Mouse (Mus musculus): ENCODE results near the gene Myod1.

Gene Myod1

DNA sequence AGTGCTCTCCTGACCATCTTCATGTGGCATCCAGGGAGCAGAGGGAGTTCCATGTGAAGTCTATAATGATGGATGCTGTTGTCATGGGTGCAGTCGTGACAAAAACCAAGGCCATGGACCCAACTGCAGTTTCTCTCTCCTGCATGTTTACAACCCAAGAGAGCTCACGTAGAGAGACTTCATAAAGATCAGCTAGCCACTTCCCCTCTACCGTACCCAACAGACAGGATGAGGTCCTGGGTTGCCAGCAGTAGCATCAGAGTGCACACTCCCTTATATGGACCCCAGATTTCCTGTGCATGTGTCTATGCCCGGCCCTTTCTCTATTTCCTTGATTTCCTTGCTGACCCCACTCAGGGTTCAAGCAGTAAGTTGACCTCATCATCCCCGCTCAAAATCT lies 15.4 kb downstream of the Myod1 start:
- in situ Hi-C loops (cut with MboI, MseI): loop anchor here (5.0 kb wide), 1 partner anchor 216 kb away; no protein-coding TSS in a partner anchor

DNA sequence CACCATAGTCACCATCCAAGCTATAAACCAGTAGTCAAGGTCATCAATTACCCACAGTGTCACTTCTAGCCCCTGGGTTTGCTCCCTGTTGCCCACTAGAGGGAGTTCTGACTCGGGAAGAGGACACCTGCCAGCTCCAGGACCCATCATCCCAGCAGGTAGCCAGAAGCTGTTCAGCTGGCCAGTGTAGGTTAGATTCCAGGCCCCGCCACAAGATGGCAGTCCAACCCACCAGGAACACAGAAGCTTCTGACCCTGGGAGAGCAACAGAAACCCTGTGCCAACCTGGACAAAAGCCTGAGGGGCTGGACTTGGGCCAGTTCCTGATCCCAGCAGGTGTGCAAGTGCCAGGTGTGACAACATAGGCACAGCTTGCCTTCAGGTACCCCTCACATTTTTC lies 16.8 kb downstream of the Myod1 start:
- in situ Hi-C loops (cut with MboI, MseI): loop anchor here (5.0 kb wide), 1 partner anchor 214 kb away; no protein-coding TSS in a partner anchor

DNA sequence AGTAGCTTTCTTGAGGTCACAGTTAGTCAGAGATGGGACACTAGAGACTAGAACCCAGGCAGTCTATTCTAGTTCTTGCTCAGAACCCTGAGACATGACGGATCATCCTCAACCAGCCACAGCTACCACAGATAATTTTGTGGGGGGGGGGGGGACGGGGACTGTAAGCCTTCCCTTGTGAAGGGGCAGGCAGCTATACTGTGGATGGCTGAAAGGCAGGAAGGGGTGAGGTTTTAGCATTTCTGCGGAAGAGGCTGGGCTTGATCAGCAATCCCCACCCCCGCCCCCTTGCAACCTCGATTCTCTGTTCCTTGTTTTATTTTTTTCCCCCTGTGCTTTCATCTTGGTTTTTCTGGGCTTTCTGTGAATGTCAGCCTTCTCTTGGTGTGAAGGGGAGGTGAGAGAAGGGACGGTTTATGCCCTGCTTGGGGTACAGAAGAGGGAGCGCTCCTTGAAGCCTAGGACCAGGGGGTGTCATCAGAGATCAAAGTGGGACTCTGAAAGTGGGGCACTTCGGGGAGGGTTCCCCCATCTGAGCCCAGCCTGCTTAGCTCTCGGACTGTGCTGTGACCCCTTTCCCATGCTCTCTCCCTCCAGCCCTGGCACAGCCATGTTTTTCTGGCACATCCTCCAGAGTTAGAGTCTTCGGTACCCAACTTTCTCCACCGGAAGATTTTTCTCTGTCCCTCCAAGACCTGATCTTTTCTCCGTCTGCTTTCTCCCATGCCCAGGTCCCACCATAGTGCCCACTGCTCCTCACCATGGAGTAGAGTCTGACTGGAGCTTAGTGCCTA lies 17.6 kb downstream of the Myod1 start:
- in situ Hi-C loops (cut with MboI, MseI): loop anchor here (5.0 kb wide), 1 partner anchor 213 kb away; no protein-coding TSS in a partner anchor

DNA sequence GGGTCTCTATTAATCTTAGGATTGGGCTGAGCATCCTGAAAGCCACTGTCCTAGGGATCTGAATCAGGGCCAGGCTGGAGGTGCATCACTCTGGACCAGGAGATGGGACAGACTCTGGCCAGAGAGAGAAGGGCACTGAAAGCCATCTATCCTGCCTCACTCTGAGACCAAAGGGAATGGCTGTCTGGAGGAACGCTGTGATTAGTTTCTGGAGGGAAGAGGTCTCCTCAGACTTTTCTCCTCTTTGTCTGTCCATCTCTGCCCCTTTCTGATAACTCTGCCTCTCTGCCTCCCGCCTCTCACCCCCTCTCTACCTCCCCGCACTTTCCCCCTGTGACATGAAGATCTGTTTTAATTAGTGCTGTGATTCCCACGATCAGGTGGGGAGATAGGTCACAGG lies 18.7 kb downstream of the Myod1 start:
- in situ Hi-C loops (cut with MboI, MseI): loop anchor here (5.0 kb wide), 1 partner anchor 212 kb away; no protein-coding TSS in a partner anchor

DNA sequence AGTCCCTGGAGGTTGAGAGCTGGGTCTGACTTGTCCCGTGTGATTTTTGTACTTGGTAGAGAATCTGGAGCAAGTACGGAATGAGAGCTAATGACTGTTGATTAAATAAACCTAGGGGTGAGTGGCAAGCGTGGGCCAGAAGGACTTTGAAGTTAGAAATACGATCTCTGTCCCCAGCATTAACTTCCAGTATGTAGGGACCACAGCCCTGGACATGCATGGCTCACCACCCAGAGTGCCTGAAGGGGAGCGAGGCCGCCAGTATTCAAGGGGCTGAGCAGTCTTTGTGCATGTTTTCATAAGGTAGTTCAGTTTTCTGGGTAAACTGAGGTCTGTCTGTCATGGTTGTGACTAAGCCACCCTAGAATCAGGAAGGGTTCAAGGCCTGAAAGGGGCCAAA lies 19.3 kb downstream of the Myod1 start:
- in situ Hi-C loops (cut with MboI, MseI): no loop called here

DNA sequence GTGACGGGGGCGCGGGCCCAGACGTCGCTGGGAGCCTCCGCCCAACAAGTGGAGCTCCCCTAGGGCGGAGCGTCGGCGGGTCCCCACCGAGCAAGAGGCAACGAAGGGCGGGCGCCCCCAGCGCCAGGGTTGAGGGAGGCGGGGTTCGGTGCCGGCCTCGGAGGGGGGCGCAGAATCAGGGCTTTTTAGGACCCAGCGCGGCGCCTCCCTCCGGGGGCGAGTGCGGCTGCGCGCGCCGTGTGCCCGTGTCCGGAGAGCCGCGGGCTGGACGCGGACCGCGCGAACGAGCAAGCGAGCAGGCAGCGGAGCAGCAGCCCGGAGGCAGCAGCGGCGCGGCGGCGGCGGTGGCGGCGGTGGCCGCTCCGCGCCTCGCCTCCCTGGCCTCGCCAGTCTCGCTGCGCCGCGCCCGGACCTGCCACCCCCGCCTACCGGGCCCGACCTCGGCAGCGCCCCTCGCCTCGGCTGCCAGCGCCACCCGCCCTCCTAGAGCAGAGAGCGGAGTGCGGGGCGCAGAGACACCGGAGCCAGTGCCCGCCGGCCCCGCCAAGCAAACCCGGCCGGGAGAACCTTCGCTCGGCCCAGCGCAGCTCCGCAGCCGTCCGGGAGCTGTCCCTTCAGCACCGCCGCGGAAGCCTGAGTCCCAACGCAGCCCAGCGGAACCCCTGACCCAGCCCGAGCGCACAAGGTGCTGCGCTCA lies 20.1 kb downstream of the Myod1 start, which contains the start of gene Kcnc1:
TSS of gene Kcnc1 (plus strand) at position 267 of the 697 bp plus-strand sequence.
- in situ Hi-C loops (cut with MboI, MseI): no loop called here

DNA sequence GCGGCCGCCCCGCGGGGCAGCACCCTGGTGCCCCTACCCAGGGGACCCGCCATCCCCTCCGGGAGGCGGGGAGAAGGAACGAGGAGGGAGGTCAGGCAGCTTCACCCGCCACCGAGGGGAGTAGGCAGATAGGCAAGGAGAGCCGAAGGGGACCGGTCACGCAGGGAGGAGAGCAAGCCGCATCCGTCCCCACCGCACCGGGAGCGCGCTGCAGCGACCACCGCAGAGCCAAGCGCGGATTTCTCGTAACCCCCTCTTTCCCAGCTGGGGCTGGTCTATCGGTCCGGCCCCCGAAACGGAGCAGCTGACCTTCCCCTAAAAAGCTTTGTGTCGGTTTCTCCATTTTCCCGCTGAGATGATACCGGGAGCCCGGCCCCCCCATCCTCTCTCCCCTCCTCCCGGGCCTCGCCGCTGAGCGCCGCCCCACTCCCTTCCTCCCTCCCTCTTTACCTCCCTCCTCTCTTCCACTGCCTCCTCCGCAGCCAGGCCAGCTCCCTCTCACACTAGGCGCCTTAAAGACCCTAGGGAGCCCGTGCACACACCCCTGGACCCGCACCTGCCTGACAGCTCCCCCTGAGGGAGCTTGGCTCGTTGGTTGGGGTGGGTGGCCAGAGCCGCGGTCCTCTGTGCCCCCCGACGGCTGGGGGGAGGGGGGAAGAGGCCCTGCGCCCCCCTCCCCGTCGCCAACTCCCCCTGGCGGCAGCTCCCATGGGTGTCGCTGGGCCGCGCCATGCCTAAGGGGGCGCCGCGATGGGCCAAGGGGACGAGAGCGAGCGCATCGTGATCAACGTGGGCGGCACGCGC lies 20.9 kb downstream of the Myod1 start:
- in situ Hi-C loops (cut with MboI, MseI): no loop called here

DNA sequence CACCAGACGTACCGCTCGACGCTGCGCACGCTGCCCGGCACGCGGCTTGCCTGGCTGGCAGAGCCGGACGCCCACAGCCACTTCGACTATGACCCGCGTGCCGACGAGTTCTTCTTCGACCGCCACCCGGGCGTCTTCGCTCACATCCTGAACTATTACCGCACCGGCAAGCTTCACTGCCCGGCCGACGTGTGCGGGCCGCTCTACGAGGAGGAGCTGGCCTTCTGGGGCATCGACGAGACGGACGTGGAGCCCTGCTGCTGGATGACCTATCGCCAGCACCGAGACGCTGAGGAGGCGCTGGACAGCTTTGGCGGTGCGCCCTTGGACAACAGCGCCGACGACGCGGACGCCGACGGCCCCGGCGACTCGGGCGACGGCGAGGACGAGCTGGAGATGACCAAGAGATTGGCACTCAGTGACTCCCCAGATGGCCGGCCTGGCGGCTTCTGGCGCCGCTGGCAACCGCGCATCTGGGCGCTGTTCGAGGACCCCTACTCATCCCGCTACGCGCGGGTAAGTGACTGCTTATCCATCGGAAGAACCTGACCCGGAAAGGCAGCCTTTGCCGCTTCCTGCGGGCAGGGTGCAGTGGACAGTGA lies 21.6 kb downstream of the Myod1 start:
- in situ Hi-C loops (cut with MboI, MseI): no loop called here

DNA sequence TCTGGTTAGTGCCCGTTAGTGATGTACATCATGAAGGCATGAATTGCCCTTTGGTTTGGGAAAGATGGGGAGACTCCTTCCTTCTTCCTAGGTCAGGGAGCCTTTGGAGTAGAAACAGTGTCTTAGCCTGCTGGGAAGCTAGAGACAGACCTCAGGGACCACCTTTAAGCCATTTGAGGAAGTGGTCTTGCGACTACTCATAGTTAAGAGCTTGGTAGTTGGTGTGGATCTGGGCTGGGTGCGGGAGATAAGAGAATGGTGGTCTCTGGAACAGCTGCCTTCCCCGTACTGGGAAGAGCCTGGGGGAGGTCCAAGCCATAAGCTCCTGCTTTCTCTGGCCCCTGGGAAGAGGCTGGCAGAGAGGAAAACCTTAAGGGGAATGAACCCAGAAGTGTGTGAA lies 22.3 kb downstream of the Myod1 start:
- in situ Hi-C loops (cut with MboI, MseI): no loop called here

DNA sequence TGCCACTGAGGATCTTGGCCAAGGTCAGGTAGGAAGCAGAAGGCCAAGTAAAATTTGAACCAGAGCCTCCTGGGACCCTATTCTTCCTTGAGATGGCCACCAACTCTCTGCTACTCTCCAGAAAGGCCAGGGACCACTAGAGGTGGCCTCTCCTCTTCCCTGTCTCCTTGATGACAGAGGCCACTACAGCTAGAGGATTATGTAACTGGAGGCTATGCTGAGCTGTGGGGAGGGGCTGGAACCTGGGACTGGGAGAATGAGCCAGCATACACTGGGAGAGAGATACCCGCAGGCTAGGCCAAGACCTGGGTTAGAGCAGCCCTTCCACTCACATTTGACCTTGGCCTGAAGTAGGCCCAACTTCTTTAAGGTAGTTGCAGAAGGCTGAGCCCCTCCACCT lies 23.4 kb downstream of the Myod1 start:
- in situ Hi-C loops (cut with MboI, MseI): no loop called here

DNA sequence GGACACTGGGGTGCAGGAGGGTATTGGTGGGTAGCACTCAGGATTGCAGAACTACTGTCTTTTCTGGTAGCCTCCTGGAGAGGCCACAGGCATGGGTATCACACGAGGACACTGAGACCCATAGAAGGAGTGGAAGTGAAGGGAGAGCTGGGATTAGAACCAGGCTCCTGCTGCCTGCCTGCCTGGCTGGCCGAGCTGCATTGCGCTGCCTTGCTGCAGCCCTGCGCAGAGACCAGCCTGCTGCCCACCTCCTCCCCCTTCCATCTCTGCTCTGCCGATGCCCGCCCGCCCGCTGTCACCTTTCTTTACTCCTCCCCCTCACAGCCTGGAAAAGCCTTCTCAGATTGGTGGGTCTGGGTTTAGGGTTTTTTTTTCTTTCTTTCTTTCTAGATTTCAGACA lies 24.1 kb downstream of the Myod1 start:
- in situ Hi-C loops (cut with MboI, MseI): no loop called here

DNA sequence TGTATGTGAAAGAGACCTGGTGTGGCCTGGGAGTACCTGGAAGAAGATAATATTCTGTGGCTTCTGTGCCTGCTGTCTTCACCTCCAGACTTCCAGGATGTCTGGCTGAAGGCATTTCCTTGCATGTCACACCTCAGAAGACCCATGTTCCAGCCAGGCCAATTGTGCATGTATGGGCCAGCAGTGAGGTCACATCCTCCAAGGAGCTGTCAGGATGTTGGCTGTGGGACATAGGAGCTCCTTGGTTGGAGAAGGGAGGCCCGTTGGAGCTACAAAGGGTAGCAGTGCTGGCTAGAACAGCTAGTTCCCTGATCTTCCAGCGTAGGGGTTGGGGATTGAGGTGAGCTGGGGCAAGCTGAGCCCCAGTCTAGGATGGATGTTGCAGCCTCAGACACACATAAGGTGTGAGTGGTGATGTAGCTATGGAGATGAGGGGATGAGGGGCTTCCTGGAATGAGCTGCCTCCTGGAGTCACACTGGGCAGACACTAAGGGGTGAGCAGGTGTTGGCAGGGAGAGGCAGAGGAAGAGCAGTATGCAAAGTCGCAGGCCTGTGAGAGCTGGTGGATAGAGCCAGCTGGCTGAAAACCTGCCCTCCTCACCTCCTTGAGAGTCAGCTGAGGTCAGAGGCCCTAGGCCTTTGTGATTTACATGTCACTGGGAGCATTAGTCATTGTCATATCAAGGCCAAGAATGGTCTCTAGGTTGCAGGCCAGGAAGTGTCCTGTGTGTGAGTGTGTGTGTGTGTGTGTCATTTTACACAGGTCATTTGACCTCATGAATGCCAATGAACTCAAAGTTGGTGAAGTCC lies 25.3 kb downstream of the Myod1 start:
- in situ Hi-C loops (cut with MboI, MseI): no loop called here

DNA sequence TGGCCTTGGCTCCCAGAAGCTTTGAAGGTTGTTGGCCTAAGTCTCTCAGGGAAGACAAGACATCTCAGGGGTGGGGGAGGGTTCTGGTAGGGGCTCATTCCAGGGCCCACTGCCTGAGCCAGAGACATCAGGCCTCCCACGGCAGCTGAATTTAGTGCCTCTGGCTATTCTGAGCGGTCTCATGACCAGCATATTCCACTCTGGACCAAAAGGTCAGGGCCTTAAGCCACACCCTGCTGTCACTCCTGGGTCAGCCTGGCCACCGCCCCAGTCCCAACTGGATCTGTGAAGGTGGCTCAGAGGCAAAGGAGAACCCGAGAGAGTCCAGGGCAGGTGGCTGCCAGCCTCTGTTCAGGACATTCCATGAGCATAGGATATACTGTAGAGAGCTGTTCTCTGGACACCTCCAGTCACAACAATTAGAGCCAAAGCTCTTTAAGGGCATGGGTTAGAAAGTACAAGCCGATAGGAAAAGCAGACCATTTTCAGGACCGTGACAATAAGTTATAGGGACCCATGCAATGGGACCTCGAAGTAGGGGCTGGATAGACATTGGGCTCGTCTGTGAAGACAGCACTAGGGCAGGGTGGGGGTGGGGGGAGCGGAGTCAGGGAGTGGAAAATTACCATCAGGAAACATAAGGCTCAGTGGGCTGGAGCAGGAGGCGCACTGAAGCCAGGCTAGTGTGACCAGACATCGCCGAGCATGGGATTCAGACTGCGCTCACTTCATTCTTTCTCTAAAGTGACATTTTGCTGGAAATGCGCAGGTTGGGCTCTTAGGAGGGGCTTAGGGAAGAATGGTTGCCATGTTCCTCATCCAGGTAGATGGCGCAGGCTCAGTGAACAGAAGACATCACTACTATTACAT lies 27.6 kb downstream of the Myod1 start:
- in situ Hi-C loops (cut with MboI, MseI): no loop called here

DNA sequence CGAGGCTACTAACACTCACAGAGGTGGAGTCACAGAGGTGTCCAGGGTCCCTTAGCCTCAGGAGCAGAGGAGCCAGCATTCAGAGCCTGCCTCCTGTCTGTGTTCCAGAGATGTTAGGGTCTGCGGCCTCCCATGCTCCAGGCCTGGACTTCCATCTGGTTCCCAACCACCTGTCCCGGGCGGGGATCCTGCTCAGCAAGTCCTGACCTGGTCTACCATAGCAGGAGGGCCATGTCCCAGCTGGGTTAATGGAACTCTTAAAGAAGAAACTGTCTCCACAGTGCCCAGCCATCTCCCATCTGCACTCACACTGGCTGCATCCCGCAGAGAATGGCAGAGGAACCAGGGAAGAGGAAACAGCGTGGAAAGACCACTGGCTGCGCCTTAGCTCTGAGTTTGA lies 28.5 kb downstream of the Myod1 start:
- in situ Hi-C loops (cut with MboI, MseI): no loop called here

DNA sequence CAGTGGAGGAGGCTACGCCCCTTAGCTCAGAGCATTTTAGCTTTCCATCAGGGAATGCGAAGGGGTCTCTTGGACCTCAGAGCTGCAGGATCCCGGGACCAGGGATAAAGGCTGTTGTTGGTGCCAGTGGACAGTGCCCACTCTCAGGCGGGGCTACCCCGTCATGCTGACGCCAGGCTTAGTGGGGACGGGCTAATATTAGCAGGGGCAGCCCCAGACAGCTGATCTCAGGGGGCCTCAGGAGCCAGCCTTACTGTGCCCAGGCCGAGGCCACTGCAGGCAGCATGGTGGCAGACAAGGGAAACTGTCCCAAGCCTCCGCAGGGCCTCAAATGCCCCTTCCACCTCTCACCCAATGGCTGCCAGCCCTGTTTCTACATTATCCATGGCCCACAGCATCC lies 32.3 kb downstream of the Myod1 start:
- in situ Hi-C loops (cut with MboI, MseI): no loop called here

DNA sequence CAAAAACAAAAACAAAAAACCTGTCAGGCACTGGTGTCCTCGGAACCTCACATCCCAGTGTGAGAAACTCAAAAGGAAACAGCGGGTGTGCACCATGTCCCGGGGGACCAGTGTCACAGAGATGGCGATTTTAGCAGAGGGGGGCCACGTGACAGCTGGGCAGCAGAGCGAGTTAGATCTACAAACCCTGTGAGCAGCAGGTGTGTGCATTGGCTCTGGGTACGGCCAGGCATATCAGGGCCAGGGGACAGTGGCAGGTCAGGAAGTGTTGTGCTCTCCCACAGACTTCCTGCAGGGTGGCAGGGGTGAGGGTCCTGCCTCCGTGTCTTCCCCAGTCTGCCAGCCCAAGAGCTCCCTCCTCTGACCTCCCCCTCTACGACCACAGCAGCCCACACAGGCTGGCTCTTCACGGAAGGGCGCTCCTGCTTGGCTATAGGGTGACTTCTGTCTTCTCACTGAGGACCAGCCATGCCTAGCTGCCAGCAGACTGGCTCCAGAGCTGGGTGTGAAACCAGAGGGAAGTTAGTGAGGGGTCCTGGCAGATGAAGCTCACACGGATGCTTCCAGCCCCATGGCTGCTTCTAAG lies 33.0 kb downstream of the Myod1 start:
- in situ Hi-C loops (cut with MboI, MseI): no loop called here

DNA sequence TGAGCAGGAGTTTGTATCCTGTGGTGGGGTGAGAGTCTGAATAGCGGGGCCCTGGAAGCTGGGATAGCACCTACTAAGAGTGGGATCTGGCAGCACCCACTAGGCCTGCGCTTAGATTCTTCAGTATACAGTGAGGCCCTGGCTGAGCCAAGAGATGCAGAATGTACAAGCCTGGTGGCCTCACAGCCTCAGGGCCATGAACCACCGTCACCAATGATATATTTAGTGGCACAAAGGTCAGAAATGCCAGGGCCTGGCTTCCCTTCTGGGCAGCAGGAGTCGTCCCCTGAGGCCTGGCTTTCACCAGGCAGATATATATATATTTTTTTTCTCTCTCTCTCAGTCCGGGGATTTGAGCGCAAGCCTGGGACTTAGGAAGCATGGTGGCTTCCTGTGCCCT lies 34.5 kb downstream of the Myod1 start:
- in situ Hi-C loops (cut with MboI, MseI): no loop called here

DNA sequence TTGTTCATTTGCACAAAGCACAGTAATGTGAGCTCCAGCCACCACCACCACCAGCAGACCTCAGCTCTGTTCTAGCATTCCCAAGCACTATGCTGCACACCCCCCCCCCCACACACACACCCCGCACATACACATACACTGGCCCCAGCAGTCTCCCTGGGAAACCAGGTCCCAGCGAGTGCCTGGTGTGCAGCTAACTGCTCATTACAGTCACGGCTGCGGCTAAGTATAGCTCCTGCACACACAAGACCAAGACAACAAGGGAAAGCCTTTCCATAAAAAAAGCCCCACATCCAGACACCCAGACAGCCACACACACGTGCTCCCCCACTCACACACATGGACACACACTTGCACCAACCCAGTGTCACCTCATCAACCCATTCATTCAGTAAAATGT lies 36.5 kb downstream of the Myod1 start:
- in situ Hi-C loops (cut with MboI, MseI): no loop called here

DNA sequence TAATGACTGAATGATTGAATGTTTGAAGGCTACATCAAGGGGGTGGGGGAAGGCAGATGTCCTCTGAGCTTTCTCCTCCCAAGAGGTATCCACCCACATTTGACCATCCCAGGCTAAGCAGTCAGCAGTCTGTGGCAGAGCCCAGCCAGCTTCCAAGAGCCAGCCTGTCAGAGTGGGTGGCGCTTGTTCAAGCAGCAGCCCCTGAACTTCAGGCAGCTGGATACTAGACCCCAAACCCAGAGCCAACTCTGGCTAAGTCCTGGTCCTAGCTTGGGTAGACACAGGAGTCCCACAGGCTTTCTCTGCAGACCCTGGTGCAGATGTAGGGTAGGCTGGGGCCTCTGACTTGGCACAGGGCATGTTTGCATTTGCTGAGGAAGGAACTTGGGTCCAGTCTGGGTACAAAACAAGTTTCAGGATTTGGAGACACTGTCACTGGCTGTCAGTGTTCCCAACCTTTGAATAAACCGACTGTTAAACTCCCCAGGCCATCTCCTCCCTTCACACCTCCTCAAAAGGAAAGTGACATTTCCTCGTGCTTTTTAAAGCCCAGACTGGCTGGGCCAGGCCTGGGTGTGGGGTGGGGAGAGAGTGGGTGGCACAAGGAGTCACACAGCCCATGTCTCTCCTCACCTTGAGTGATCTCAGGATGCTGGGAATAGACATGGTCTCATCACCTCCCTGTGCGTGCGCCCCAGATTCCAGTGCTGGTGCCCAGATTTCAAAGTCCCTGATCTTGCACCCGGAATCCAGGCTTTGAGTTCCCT lies 37.9 kb downstream of the Myod1 start:
- in situ Hi-C loops (cut with MboI, MseI): no loop called here
